Mouse (Mus musculus) kidney, adult 11 months (tissue): ENCODE data around the gene Olfr322.
"Not testable (repeated sequence)": the region's sequence is repeated elsewhere in the genome, so short reads cannot be mapped to it uniquely, and the experiment has no call there.

Source experiments
- DNase-seq: peaks from one replicate; pipeline ENCODE4 v3.0.0; 2022

Gene Olfr322

DNA sequence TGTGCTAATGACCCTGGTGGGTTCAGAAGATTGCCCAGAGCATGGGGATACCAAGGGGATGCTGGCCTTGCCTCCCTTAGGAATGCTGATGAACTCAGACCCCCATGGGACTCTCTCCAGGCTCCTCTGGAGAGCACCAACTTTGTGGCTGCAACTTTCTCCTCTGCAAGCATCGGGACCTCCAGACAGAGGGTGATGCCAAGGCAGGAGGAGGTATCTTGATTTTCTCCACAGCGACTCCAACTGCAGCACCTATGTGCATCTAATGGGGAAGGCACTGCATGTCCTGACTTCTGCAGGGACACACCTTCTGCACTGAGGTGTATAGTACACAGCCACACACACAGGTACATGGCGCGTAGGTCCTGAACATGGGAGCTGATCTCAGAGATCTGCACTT lies at the start of gene Olfr322:
Gene Olfr322, plus strand, starts transcription at position 187 of the 400 bp plus-strand sequence.
- no peak for DNase-seq

DNA sequence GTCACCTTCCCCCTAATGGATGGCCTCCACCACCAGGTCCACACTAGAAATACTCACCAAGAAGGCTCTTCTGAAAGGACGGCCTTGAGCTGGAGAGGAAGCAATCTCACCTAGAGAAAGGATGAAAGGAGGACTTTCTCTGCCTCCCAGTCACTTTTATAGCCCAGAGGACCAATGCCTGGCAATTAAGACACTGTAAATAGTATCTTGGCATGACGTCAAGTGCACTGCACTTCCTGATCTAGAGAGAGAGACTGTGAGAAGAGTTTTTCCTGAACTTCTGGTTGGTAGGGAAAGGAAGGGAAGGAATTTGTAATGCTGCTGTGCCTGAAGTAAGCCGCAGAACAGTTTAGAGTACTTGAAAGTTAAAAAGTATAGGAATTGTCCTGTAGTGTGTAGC lies 45.2 kb upstream of the Olfr322 start:
- no peak for DNase-seq

DNA sequence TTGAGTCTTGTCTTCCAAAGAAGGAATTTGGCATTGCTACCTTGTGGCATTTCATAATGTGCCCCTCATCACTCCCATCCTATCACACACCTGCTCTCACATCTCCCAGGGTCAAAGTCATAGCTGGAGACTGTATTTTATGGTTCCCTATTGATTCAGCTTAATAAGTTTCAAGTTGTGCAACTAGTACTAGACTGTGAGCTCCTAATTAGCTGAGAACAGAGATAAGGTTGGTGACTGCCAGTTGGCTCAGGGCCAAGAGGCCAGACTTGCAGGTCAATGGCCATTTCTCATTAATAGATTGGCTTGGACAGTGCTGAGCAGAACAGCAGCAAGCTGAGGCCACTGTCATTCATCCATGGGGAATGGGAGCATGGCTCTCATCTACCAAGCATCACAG lies 44.1 kb upstream of the Olfr322 start:
- DNase-seq: peak; percentile 12

DNA sequence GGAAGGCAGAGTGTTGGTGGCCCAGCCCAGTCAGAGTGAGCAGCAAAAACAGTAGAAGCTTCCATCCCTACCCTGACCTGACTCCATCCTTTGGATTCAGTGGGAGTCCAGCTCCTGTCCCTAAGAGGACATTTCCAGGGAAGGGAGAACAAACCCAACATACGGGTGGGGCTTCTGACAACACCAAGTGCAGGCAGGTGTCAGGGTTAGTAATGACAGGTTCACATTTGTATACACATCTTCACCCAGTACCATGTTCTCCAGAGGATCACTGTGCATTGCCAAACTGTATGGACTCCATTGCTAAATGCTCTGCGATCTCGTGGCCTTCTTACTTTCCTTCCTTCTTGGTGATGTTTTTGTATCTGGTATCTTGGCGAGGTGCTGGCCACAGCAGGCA lies 42.6 kb upstream of the Olfr322 start, which contains the start of gene 2210407C18Rik:
Gene 2210407C18Rik, minus strand, starts transcription at position 101 of the 400 bp plus-strand sequence.
- DNase-seq: no peak

DNA sequence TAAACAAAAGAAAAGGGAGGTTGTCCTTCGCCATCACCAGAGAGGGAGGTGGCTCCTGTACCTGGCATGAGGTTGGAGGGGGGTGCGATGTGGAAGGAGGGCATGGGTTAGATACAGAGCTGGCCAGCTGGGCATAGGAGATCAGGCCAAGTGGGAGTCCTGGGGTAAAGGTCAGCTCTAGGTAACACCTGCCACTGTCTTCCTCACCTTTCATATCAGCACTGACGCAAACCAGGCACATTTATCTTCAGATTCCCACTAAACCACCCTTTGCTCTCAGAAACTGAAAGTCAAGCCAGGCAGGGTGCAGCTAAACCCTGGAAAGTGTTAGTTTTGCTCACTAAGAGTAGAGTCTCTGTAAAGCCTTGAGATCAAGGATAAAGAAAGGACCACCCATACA lies 40.2 kb upstream of the Olfr322 start:
- no peak for DNase-seq

DNA sequence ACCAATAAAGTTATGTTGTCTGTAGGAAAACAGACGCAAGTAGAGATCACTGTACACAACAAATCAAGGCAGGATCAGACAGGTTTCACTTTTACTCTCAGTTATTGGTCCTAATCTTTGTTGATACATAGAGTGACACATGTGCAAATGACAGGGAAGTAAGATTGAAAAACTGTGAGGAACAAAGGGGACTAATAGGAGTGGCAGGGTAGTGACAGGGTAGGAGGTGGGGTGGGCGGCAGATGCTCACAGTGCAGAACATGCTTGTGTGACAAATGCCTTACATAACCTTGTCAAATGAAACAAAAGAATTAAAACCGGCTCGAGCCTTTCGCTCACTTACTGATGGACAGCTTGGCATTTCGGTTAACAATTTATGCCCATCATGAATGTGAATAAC lies 39.8 kb upstream of the Olfr322 start:
- DNase-seq: no peak

DNA sequence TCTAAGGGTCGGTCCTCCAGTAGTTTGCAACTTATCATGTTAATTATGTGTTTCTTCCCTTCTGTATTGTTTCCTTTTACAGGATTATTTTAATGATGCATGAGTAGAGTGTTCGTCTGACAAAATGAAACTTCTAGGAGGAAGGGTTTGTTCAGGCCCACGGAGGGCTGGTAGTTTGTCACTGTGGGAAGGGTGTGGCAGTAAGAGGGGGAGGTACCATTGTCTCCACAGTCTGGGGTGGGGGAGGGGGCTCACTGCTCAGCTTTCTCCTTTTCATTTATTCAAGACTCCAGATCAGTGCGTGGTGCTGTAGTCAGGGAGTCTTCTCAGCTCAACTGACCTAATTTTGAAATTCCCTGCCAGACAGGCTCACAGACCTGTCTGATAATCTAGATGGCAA lies 32.4 kb upstream of the Olfr322 start:
- DNase-seq: no peak

DNA sequence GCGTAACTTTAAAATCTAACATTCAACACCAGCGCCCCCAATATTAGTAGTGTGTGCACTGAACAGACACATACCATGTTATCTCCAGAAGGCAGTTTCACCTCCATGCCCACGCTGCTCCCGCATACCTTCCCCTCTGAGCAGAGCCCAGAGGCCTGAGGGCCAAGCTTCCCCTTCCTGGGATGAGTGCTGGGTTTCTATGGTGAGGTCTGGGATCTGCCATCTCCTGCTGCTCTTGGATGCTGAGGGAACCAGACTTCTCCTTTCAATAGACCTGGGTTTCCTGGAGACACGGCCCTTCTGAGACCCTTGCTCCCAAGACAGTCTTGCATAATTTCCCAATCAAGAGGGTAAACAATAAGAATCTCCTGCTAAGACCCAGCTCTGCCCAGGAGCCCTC lies 28.2 kb upstream of the Olfr322 start, which contains the start of gene Olfr323:
Gene Olfr323, minus strand, starts transcription at position 101 of the 400 bp plus-strand sequence.
- DNase-seq: no peak

DNA sequence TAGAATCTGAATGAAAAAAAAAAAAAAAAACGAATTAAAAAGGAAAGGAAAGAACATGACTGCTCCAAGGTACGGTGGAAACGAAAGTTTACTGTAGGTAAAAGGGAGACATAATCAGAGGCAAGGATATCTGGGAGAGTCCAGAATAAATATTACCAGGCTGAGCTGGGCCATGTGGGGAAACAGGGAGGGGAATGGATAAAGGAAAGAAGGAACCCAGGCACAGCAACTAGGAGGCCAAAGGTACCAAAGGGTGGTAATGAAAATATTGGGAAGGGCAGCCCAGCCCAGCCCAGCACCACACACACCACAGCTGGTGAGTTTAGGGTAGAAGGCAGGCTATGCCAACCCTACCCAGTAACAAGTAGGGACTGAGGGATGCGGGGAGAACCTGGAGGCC lies 23.7 kb upstream of the Olfr322 start:
- DNase-seq: no peak

DNA sequence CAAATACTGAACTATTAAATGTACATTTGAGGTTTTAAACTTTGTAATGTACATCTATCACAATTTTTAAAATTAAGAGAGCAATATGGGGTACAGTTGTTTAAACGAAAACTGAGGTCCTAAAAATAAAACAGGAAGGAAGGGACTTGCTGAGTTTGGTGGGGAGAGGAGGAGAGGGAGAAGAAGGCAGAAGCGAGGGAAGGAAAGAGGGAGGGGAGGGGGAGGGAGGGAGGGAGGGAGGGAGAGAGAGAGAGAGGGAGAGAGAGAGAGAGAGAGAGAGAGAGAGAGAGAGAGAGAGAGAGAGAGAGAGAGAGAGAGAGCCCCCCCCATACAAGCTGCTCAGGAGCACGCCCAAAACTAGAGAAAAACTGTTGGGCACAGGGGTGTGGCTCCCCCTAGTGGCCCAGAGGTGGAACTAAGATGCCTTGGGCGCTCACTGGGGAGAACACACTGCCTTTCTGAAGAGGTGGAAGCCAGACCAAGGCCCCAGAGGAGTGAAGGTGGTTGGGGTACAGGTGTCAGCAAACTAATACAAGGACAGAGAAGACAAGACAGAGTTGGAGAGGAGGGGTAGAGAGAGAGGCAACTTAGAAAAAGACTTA lies 22.1 kb upstream of the Olfr322 start:
- DNase-seq: no peak

DNA sequence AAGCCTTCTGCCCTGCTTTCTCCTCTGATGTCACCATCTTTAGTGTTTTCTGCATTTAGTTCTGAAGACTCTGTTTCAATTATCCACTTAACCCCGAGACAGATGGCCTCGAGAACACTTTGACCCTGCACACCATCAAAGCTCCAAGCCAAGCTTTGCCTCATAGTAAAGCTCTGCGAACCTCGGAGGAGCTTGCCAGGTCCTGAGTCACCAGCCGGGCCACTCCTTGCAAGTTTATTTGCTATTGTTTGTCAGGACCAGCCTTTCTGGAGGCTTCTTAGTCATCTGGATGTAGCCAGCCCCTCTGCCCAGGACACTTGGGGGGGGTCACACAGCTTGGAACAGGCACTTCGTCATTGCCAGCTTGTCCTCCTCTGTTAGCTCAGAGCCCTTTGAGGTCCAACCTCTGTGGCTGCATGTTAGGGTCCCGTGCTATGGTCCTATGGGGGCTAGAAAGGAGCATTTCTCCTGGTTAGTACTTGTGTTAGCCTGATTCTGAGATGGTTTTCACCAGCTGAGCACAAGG lies 20.3 kb upstream of the Olfr322 start:
- DNase-seq: no peak

DNA sequence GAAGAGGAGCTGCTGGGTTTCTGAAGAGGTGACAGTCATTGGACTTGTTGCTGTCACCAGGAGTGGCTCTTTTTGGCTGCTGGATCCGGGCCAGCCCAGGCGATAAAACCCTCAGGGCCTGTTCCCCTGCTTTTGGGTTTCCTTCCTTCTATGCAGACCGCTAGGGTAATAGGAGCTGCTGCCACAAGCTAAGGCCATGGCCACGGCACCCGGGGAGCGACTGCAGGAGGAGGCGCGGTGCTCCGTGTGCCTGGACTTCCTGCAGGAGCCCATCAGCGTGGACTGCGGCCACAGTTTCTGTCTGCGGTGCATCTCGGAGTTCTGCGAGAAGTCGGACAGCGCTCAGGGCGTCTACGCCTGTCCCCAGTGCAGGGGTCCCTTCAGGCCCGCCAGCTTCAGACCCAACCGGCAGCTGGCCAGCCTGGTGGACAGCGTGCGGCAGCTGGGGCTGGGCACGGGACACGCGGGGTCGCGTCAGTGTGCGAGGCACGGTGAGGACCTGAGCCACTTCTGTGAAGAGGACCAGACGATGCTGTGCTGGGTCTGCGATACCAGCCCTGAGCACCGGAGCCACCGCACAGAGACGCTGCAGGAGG lies 18.2 kb upstream of the Olfr322 start, which contains the start of gene Trim58:
Gene Trim58, plus strand, starts transcription at position 194 of the 596 bp plus-strand sequence.
- no peak for DNase-seq

DNA sequence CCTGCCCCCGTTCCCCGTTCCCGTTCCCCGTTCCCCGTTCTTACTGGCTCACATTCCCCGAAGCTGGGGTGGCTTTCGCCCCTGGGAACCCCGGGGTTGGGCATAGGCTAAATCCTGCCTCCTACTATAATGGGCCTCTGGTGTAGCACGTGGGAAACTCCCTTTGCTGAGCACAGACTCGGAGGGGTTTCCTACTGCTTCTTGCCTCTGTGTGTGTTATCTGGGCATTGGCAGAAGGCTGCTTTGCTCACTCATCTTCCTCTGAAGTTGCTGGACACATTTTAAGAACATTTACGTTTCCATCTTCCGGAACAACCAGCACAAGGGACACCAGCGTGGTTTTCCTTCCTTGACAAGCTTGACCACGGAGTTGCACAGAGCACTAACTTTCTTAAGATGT lies 17.5 kb upstream of the Olfr322 start:
- no peak for DNase-seq

DNA sequence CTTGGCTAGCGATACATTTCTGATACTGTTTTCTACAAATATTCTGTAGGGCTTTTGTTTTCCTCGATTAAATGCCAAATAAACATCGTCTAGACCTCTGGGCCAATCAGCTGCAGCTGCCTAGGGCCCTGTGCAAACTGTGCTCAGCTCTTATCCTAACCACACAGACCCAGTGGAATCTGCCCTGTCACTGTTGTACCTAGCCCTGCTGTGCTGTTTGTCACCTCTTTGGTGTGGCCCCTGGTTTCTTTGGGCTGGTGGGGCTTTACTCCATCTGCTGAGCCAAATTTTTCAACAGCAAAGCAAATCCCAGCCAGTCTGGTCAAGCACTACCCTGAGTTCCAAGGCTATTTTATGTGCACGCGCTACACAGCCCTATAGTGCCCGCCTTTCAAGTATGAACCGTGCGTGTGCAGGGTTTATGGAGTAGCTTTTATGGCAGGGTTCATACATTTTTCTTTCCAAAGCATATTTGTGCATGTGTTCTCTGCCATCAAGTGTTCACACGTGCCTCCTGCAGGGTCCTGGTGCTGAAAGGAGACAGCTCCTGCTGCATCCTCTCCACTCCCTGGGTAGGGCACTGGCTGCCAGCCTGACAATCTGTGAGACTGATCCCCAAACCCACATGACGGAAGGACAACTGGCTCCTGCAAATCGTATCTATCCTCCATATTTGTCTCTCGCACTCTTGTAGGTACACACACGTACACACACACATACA lies 16.8 kb upstream of the Olfr322 start:
- DNase-seq: no peak

DNA sequence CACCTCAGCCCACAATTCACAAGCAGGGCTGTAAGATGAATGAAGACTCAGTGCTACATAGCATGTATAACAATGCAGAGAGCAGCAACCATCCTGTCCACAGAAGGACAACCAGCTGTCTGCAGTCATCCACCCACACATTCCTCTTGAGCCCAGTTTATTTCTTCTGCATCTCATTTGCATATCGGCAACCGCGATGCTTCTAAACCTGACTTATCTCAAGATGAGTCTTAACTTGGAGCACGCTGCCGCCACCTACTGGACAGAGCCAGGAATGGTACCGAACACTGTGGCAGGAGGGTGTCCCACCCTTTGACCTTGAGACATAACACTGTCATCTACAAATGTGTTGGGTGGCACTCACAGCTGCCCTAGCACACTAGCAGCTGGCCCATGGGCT lies 15.2 kb upstream of the Olfr322 start:
- no peak for DNase-seq

DNA sequence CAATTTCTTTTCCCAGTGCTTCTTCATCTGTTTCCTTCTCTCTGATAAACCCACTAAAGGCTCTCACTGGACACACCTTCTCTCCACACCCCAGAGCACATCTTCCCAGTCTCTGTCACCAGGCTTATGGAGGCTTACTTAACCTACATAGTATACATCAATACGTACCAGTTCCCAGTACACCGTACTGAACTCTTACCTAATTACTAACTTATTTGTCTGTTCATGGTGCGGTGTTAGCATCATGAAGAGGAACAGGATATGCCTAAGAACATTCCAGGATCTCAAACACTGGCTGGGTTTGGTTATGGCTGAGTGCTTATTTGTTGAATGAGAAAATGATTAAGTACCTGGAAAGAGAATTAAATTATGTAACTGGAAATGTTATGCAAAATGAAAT lies 3.4 kb upstream of the Olfr322 start:
- no peak for DNase-seq

DNA sequence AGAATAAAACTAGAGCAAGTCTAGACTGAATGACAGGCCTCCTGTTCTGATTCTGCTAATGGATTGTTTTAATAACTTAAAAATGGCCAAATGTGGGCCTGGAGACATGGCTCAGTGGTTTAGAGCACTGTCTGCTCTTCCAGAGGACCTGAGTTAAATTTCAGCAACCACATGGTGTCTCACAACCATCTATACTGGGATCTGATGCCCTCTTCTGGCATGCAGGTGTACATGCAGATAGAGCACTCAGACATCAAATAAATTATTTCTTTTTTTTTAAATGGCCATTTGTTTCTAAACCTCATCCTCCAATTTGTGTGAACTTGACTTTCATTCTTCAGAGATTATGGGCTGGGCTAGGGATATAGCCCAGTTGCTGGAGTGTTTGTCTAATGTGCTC lies 10.7 kb downstream of the Olfr322 start:
- no peak for DNase-seq

DNA sequence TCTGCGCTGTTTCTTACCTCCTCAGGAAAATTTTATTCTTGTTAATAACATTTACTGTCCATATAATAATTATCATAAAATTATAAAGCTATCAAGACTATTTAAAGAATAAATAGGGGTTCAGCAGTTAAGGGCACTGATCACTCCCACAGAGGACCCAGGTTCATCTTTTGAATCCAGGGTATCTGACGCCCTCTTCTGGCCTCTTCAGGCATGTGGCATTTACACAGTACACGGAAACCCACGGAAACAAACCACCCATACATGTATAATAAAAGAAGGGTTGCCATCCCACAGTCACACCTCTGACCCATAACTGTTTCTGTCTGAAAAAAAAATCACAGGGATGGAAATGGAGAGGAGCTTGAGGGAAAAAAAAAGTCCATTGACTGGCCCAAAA lies 13.2 kb downstream of the Olfr322 start:
- DNase-seq: no peak

DNA sequence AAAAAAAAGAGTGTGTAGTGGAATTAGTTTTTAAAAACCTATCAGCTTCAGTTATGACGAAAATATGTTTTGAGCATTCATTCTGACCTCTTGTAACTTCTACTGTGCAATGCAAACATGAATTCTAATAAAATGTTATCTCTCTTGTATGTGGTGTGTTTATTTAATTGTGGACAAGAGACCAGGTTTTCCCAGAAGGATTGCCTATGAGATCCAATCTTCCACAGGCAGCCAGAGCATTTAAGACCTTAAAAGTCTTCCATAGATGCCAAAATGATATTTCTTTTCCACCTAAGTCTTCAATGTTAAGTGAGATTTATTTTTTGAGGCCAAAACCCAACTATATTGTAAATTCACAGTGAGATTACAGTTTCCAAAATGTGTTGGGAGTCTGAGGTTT lies 22.2 kb downstream of the Olfr322 start, which contains the start of gene Olfr320:
Gene Olfr320, plus strand, starts transcription at position 301 of the 400 bp plus-strand sequence.
- DNase-seq: no peak

DNA sequence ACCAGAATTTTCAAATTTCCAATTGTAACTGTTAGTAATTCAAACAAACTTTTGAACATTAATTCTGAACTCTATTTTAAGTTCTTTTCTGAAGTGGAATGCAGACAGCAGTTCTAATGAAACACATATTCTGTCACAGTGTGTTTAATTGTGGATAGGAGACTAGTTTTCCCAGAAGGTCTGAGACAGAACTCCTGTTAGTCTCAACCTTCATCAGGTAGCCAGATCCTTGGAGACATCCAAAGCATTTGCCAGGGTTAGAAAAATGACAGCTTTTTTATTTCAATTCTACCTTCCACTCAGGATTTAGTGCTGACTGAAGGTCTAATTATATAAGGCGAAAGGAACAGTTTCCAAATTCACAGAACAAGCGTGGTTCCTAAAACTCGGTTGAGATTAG lies 40.3 kb downstream of the Olfr322 start, which contains the start of gene Olfr319:
Gene Olfr319, plus strand, starts transcription at position 301 of the 400 bp plus-strand sequence.
- no peak for DNase-seq

DNA sequence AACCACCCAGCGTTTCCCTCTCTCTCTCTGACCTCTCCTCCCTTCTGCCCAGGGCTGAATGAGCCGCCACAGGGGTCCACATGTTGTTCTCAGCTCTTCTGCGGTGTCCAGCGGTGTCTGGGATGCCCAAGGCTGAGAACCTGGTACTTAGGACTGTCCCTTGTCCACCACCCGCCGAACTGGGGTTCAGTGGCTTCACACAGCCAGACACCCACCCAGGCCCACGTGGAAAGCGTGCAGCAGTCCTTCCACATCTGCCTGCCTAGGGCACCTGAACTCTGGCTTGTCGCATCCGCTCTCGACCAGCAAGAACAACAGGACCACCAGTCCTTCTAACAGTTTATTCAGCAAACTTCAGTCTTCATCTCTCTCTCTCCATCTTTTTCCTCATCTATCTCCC lies 50.5 kb downstream of the Olfr322 start:
- DNase-seq: no peak

DNA sequence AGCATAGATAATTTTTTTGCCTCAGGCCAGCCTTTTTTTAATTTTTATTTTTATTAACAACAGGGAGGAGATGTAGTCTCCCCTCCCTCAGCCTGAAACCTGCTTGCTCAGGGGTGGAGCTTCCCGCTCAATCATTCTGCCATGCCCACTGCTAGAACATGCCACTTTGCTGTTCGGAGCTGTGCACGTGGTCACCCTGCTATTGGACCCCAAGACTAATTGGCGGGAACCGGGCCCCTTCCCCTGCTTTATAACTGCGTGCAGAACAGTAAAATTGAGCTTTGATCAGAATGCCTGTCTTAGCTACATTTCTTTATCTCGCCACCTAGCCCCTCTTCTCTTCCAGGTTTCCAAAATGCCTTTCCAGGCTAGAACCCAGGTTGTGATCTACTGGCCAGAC lies 59.1 kb downstream of the Olfr322 start:
- not testable (repeated sequence) for DNase-seq
